Mouse (Mus musculus) CH12.LX (cell line): ENCODE results near the gene Myrfl. TPM values are rescaled to one million over a fixed set of nuclear protein-coding genes. Genes with fewer than 3 reads are reported as not detected.

ENCODE experiments used
- DNase-seq: peaks from one replicate; pipeline ENCODE4 v3.0.0-alpha.2; 2013; ENCODE audit errors: extremely low read depth
- H3K27ac ChIP-seq: 2 replicates; pipeline ENCODE4 v1.5.1; 2012; ENCODE audit warnings: low read depth, mild to moderate bottlenecking, control low read depth, moderate library complexity; ENCODE audit not compliant: insufficient read depth
- H3K27me3 ChIP-seq: replicated peaks from 2 replicates; pipeline ENCODE3; 2012; ENCODE audit warnings: inconsistent platforms
- H3K36me3 ChIP-seq, 2 experiments: replicated peaks in 1 of 2; 2 replicates each; pipeline versions ENCODE3 to v1.6.1; 2012; ENCODE audit warnings: inconsistent platforms in 1 of 2, low read length in 1 of 2, mild to moderate bottlenecking in 1 of 2, mixed read lengths in 1 of 2, moderate library complexity in 1 of 2; ENCODE audit not compliant: control insufficient read depth in 1 of 2, insufficient read depth in 1 of 2
- H3K4me1 ChIP-seq, 2 experiments: 2 replicates each; pipeline ENCODE4 v1.6.1; 2012; ENCODE audit warnings: inconsistent platforms in 1 of 2, moderate library complexity in 1 of 2; ENCODE audit not compliant: insufficient read depth in 2 of 2, control insufficient read depth in 1 of 2
- H3K4me2 ChIP-seq: 2 replicates; pipeline ENCODE4 v1.6.1; 2012; ENCODE audit warnings: low read depth, mild to moderate bottlenecking, control low read depth; ENCODE audit not compliant: poor library complexity, insufficient read depth, severe bottlenecking
- H3K4me3 ChIP-seq, 3 experiments: fragments of 150-350 bp in 1 of 3; sonication (generic) in 1 of 3; replicated peaks in 1 of 3; 2 replicates each; pipeline versions ENCODE3 to v1.5.1; 2011 to 2012; ENCODE audit warnings: low read depth in 2 of 3, low read length in 2 of 3, mild to moderate bottlenecking in 2 of 3, moderate library complexity in 2 of 3, control low read depth in 1 of 3, improper control_type of control experiment in 1 of 3, inconsistent platforms in 1 of 3, mixed read lengths in 1 of 3; ENCODE audit not compliant: poor library complexity in 1 of 3
- H3K79me2 ChIP-seq: replicated peaks from 2 replicates; pipeline ENCODE4 v1.6.1; 2012; ENCODE audit warnings: mild to moderate bottlenecking, moderate library complexity; ENCODE audit not compliant: control insufficient read depth, poor library complexity, insufficient read depth, severe bottlenecking; ENCODE audit errors: extremely low read depth
- H3K9ac ChIP-seq: 2 replicates; pipeline ENCODE4 v1.6.1; 2012; ENCODE audit warnings: low read depth, mild to moderate bottlenecking, control low read depth, moderate library complexity; ENCODE audit not compliant: insufficient read depth
- H3K9me3 ChIP-seq: replicated peaks from 2 replicates; pipeline ENCODE3; 2012; ENCODE audit warnings: low read length, inconsistent platforms, mixed read lengths
- BHLHE40 ChIP-seq: IDR thresholded peaks from 2 replicates; pipeline ENCODE4 v1.6.1; 2011; ENCODE audit warnings: mild to moderate bottlenecking, low read depth, low read length, improper control_type of control experiment
- CTCF ChIP-seq, 2 experiments: IDR thresholded peaks in 1 of 2; conservative IDR thresholded peaks in 1 of 2; 2 replicates each; pipeline ENCODE4 v1.5.1; 2011 to 2012; ENCODE audit warnings: low read depth in 2 of 2, low read length in 2 of 2, improper control_type of control experiment in 1 of 2, inconsistent platforms in 1 of 2, mild to moderate bottlenecking in 1 of 2, moderate library complexity in 1 of 2
- E2F4 ChIP-seq: IDR thresholded peaks from 2 replicates; pipeline ENCODE4 v1.6.1; 2011; ENCODE audit warnings: low read depth, low read length, improper control_type of control experiment; ENCODE audit not compliant: insufficient replicate concordance
- ELF1 ChIP-seq: IDR thresholded peaks from 2 replicates; pipeline ENCODE4 v1.6.1; 2014; ENCODE audit warnings: low read depth, mild to moderate bottlenecking, inconsistent platforms, low read length, improper control_type of control experiment
- GABPA ChIP-seq: IDR thresholded peaks from 2 replicates; pipeline ENCODE4 v1.6.1; 2012; ENCODE audit warnings: low read depth, low read length, improper control_type of control experiment, inconsistent platforms; ENCODE audit not compliant: insufficient replicate concordance
- HCFC1 ChIP-seq: IDR thresholded peaks from 2 replicates; pipeline ENCODE4 v1.6.1; 2012; ENCODE audit warnings: low read depth, mild to moderate bottlenecking, inconsistent platforms, low read length, improper control_type of control experiment
- IRF4 ChIP-seq: IDR thresholded peaks from 2 replicates; pipeline ENCODE4 v1.6.1; 2014; ENCODE audit warnings: low read depth, mild to moderate bottlenecking, inconsistent platforms, low read length, improper control_type of control experiment
- JUN ChIP-seq: IDR thresholded peaks from 2 replicates; pipeline ENCODE4 v1.6.1; 2011; ENCODE audit warnings: low read depth, mild to moderate bottlenecking, low read length, improper control_type of control experiment, moderate library complexity; ENCODE audit not compliant: insufficient read depth
- JUND ChIP-seq: conservative IDR thresholded peaks from 2 replicates; pipeline ENCODE4 v1.6.1; 2011; ENCODE audit warnings: low read depth, low read length, improper control_type of control experiment
- MAZ ChIP-seq: IDR thresholded peaks from 2 replicates; pipeline ENCODE4 v1.6.1; 2012; ENCODE audit warnings: low read depth, mild to moderate bottlenecking, inconsistent platforms, low read length, improper control_type of control experiment, moderate library complexity
- MYC ChIP-seq: IDR thresholded peaks from 2 replicates; pipeline ENCODE4 v1.6.1; 2011; ENCODE audit warnings: low read depth, mild to moderate bottlenecking, improper control_type of control experiment, low read length
- RAD21 ChIP-seq: IDR thresholded peaks from 2 replicates; pipeline ENCODE4 v1.6.1; 2011; ENCODE audit warnings: low read depth, mild to moderate bottlenecking, low read length, improper control_type of control experiment, moderate library complexity
- RCOR1 ChIP-seq: conservative IDR thresholded peaks from 2 replicates; pipeline ENCODE4 v1.6.1; 2012; ENCODE audit warnings: low read depth, mild to moderate bottlenecking, inconsistent platforms, low read length, improper control_type of control experiment
- TBP ChIP-seq: conservative IDR thresholded peaks from 2 replicates; pipeline ENCODE4 v1.6.1; 2011; ENCODE audit warnings: low read depth, low read length, improper control_type of control experiment
- TCF12 ChIP-seq: IDR thresholded peaks from 2 replicates; pipeline ENCODE4 v1.6.1; 2014; ENCODE audit warnings: low read depth, mild to moderate bottlenecking, inconsistent platforms, low read length, improper control_type of control experiment
- UBTF ChIP-seq: IDR thresholded peaks from 2 replicates; pipeline ENCODE4 v1.6.1; 2012; ENCODE audit warnings: low read depth, mild to moderate bottlenecking, inconsistent platforms, low read length, improper control_type of control experiment, moderate library complexity
- USF1 ChIP-seq: IDR thresholded peaks from 2 replicates; pipeline ENCODE4 v1.6.1; 2014; ENCODE audit warnings: low read depth, mild to moderate bottlenecking, inconsistent platforms, low read length, improper control_type of control experiment
- ZMIZ1 ChIP-seq: IDR thresholded peaks from 2 replicates; pipeline ENCODE4 v1.6.1; 2012; ENCODE audit warnings: low read depth, mild to moderate bottlenecking, inconsistent platforms, low read length, improper control_type of control experiment
- ZNF384 ChIP-seq: IDR thresholded peaks from 2 replicates; pipeline ENCODE4 v1.6.1; 2012; ENCODE audit warnings: low read depth, low read length, improper control_type of control experiment, inconsistent platforms
- dilution Hi-C: fragments of 300-500 bp; cut with MboI; formaldehyde crosslinking; loops from 2 replicates; pipeline ENCODE4 v1.14.3; 2020; ENCODE audit warnings: low sequenced_read_pairs; ENCODE audit not compliant: extremely low pct_unique_long_range_greater_than_20kb, extremely low pct_ligation_motif_present
- in situ Hi-C: fragments of 300-500 bp; cut with MboI; formaldehyde crosslinking; loops from 3 replicates; pipeline ENCODE4 v1.14.3; 2019; ENCODE audit warnings: low sequenced_read_pairs, low pct_ligation_motif_present, low pct_unique_long_range_greater_than_20kb, mixed read lengths
- polyA plus RNA-seq: library from polyadenylated mRNA; unstranded; fragments of >175 nt; gene quantifications from 2 replicates; pipeline ENCODE4 v1.2.1, GENCODE M21; 2012; ENCODE audit warnings: low read depth; ENCODE audit not compliant: insufficient read length
- total RNA-seq, 2 experiments: library from RNA; depleted of rRNA; stranded (reverse); fragments of 300-350 nt in 1 of 2; fragments of >200 nt in 1 of 2; gene quantifications; 2 replicates each; pipeline ENCODE4 v1.2.3; 2012 to 2014

Myrfl gene
- total and polyA plus RNA-seq, 3 experiments, result not detected

DNA sequence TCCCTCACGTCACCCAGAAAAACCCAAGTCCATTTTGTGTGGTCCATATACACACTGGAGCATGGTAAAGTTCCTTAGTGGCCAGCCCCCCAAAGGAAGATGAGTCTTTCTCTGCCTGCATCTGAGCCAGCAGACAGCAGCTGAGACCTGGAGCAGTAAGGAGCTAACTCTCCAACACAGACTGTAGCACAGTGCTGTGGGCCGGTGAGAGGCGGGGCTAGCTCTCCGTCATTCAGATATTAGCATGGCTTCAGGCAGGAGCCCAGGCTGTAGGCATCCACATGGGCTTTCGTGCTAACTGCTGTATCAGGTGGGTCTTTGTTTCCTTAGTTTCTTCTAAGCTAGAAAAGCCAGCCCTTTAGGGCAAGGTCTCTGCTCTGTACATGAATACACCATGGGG is 6.1 kb downstream of the Myrfl start:
- no peaks in the 10 kb centered on the region for H3K27me3 ChIP-seq
- TF ChIP-seq CTCF (conservative IDR thresholded peaks at IDR 0.05 in 1 of 2, IDR thresholded peaks at IDR 0.05 in 1 of 2; ENCODE audit: low read depth in 2 of 2, low read length in 2 of 2) (no peak), IRF4 (no peak), HCFC1 (no peak), JUND (no peak), ELF1 (no peak), GABPA (no peak), TCF12 (no peak), UBTF (no peak), JUN (no peak)
- dilution Hi-C loops, result no loop called here
- no peak overlapping the region for H3K27ac ChIP-seq
- no peaks in the 10 kb centered on the region; a peak in 1 of 4 replicates for H3K4me1 ChIP-seq
- H3K9me3 ChIP-seq, result peaks cover 3% of the 10 kb centered on the region
- H3K79me2 ChIP-seq, result no peaks in the 10 kb centered on the region
- H3K4me2 ChIP-seq, result no peak overlapping the region
- no peak overlapping the region for H3K4me3 ChIP-seq
- in situ Hi-C loops, result no loop called here
- DNase-seq, result no peak
- no peaks in the 10 kb centered on the region for H3K36me3 ChIP-seq
- no peak overlapping the region for H3K9ac ChIP-seq

GRCm38 (mm10) chr10:116884552-116884951 is 12.2 kb downstream of the Myrfl start:
- DNase-seq, result no peak
- dilution Hi-C loops, result no loop called here
- TF ChIP-seq GABPA, result no peak
- no peak for TF ChIP-seq MAZ
- TF ChIP-seq E2F4, result no peak
- TF ChIP-seq TBP, result no peak
- TF ChIP-seq JUN, result no peak
- TF ChIP-seq RCOR1, result no peak
- no peak for TF ChIP-seq USF1
- no peak for TF ChIP-seq ZNF384
- TF ChIP-seq ZMIZ1, result no peak
- TF ChIP-seq RAD21, result no peak
- no peak for TF ChIP-seq BHLHE40
- TF ChIP-seq JUND, result no peak
- TF ChIP-seq MYC, result no peak

More at GRCm38 (mm10) chr10:116884552-116884951, 12.2 kb downstream of the Myrfl start:
- Histone ChIP-seq H3K4me2 (no peak overlapping the region), H3K4me3 (no peak overlapping the region), H3K9me3 (peaks cover 3% of the 10 kb centered on the region), H3K79me2 (no peaks in the 10 kb centered on the region), H3K9ac (no peak overlapping the region), H3K36me3 (no peaks in the 10 kb centered on the region), H3K27ac (no peak overlapping the region), H3K4me1 (no peaks in the 10 kb centered on the region), H3K27me3 (no peaks in the 10 kb centered on the region)
- in situ Hi-C loops, result no loop called here
